9 mouse cellular contexts compared by ENCODE assay signal in genomic region chr11:108023188-108023587, GRCm38 (mm10).
A peak's percentile ranks its signal among the peaks of the same experiment; 100 is the strongest.
DNase-seq lines count a peak whose midpoint lies in the region; ATAC-seq lines count a peak whose summit lies in the region.
"Had no signal": no experiment of that assay in that cellular context is flagged by ENCODE, and none has a peak within 500 bp of the region (broad histone marks: within the 10 kb centered on the region; RNA-seq: fewer than 3 reads in every experiment).

No protein-coding gene starts in this region.

- H3K4me3 ChIP-seq in kidney, embryonic 16.5 days (ENCODE audit: low read length) = no peak overlapping the region
- H3K4me3 ChIP-seq in lung, embryonic 16.5 days (ENCODE audit: low read length) = no peak overlapping the region
- H3K4me3 ChIP-seq: limb, embryonic 13.5 days had no signal

- H3K36me3 ChIP-seq in kidney, embryonic 16.5 days (ENCODE audit: insufficient read depth, low read length) = no peaks in the 10 kb centered on the region
- no peaks in the 10 kb centered on the region for H3K36me3 ChIP-seq in lung, embryonic 16.5 days (ENCODE audit: control insufficient read depth, insufficient read depth, low read length)
- H3K36me3 ChIP-seq: limb, embryonic 13.5 days had no signal

- H3K4me2 ChIP-seq in kidney, embryonic 16.5 days (replicated peaks; ENCODE audit: low read depth, low read length) = no peak overlapping the region
- H3K4me2 ChIP-seq in lung, embryonic 16.5 days (ENCODE audit: low read depth, low read length) = peak overlapping the region; percentile 17; the same call in 1 of the 2 replicates
- H3K4me2 ChIP-seq: limb, embryonic 13.5 days had no signal

- no peaks in the 10 kb centered on the region for H3K9me3 ChIP-seq in kidney, embryonic 16.5 days (ENCODE audit: low read length)
- H3K9me3 ChIP-seq in lung, embryonic 16.5 days (ENCODE audit: control insufficient read depth, low read length) = no peaks in the 10 kb centered on the region
- H3K9me3 ChIP-seq: limb, embryonic 13.5 days had no signal

- ATAC-seq in kidney, embryonic 16.5 days (ENCODE audit: low FRiP score, low TSS enrichment) = no peak
- ATAC-seq in lung, embryonic 16.5 days (ENCODE audit: low read depth) = peak; percentile 85

- no peaks in the 10 kb centered on the region for H3K27me3 ChIP-seq in kidney, embryonic 16.5 days (ENCODE audit: insufficient read depth, low read length)
- no peaks in the 10 kb centered on the region for H3K27me3 ChIP-seq in lung, embryonic 16.5 days (ENCODE audit: control insufficient read depth, insufficient read depth, low read depth, low read length)
- H3K27me3 ChIP-seq: limb, embryonic 13.5 days had no signal

- DNase-seq in kidney, adult 9 months = peak; percentile 10
- DNase-seq in cerebellum, postnatal 14 days = peak; percentile 91 to 92
- peak; percentile 85 for DNase-seq in layer of hippocampus, adult 11-12 months (ENCODE audit: low spot score)
- DNase-seq in thymus, adult 18-20 months = no peak
- DNase-seq in retina, postnatal 1 day = no peak
- DNase-seq in T-cell, adult 2 months (ENCODE audit: low spot score) = no peak

- no peak overlapping the region for H3K9ac ChIP-seq in kidney, embryonic 16.5 days (replicated peaks; ENCODE audit: low read length)
- H3K9ac ChIP-seq in lung, embryonic 16.5 days (ENCODE audit: low read length) = no peak overlapping the region
- H3K9ac ChIP-seq: limb, embryonic 13.5 days had no signal

- no peak overlapping the region for H3K27ac ChIP-seq in kidney, embryonic 16.5 days (ENCODE audit: low read length)
- peak overlapping the region; percentile 55 for H3K27ac ChIP-seq in lung, embryonic 16.5 days (ENCODE audit: low read length)
- H3K27ac ChIP-seq: limb, embryonic 13.5 days had no signal

- 54% methylated on average over 14 of the region's 14 CpGs for WGBS in kidney, embryonic 16.5 days
- WGBS in lung, embryonic 16.5 days = 30% methylated on average over 14 of the region's 14 CpGs

- no peaks in the 10 kb centered on the region for H3K4me1 ChIP-seq in kidney, embryonic 16.5 days (ENCODE audit: insufficient read depth, low read length)
- peaks cover 15% of the 10 kb centered on the region for H3K4me1 ChIP-seq in lung, embryonic 16.5 days (replicated peaks; ENCODE audit: control insufficient read depth, insufficient read depth, low read length)
- H3K4me1 ChIP-seq: limb, embryonic 13.5 days had no signal

Comparison
In these comparisons a context has a peak if more than half of its experiments do, and no peak if none do; other contexts are left out.
1. DNase-seq: peak in kidney, adult 9 months (single experiment), cerebellum, postnatal 14 days (2 of 2) and layer of hippocampus, adult 11-12 months (single experiment); none in thymus, adult 18-20 months (0 of 2), retina, postnatal 1 day (single experiment) and T-cell, adult 2 months (single experiment).